Mouse (Mus musculus) B cell, adult 2 months (primary cell): ENCODE measurements around the gene Fras1.

ENCODE experiments used
- DNase-seq, 2 experiments: peaks; one replicate each; pipeline ENCODE4 v3.0.0; 2022

Gene Fras1

DNA sequence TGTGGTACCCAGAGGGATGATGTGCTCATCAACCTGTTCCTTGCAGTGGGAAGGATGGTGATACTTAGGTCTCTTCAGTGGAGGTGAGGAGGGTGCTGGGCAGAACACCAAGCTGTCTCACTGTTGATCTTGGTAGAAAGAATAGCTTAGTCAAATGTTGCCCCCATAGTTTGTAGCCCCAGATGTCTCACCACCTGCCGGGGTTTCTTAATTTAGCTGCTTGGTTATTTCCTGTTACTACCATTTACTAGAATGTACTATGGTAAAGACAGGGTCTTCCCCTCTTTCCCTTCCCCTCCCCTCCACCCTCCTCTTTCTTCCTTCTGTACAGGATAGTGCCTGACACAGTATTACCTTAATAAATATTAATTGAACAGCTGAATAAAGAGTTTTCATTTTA, 118.7 kb downstream of the Fras1 start:
- no peak for DNase-seq

- DNase-seq = no peak
Measured at GRCm38 (mm10) chr5:96494502-96495292, 120.9 kb downstream of the Fras1 start.

DNA sequence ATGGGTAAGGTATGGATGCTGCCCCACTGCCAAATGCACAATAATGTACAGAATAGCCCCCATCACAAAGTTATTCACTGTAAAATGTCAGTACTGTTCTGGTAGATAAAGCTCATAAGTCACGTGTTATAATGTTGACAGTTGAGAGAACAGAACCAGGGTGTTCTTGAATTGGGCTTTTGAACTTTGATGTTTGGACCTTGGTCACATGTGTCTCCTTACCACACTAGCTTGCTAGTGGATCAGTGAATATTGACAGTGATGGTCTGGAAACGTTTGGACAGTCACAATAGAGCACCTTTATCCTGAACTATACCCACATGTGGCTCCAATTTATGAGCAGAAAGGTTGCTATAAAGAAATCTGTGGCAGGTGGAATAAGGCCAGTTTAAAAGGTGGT, 124.3 kb downstream of the Fras1 start:
- DNase-seq = no peak

GRCm38 (mm10) chr5:96501783-96502182, 128.0 kb downstream of the Fras1 start:
- DNase-seq = no peak

GRCm38 (mm10) chr5:96502400-96502799, 128.6 kb downstream of the Fras1 start:
- no peak for DNase-seq

DNA sequence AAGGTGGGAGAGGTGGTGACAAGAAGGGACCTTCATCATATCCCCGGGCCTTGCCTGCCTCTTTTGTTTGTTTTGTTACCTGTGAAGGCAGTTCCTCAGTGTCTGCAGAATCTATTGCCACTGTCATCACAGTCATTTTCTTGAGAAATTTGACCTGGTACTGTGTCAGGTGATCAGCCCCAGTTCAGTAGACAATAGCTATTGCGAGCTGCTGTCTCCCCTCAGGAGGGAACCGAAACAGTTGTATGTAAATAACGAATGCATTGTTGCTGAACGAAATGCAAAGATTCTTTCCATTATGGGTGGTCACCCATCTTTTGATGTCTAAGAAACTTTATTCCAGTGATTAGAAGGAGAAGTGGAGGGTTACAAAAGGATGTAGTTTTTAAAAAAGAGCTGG, 137.2 kb downstream of the Fras1 start:
- no peak for DNase-seq

GRCm38 (mm10) chr5:96513327-96513726, 139.6 kb downstream of the Fras1 start:
- no peak for DNase-seq

DNA sequence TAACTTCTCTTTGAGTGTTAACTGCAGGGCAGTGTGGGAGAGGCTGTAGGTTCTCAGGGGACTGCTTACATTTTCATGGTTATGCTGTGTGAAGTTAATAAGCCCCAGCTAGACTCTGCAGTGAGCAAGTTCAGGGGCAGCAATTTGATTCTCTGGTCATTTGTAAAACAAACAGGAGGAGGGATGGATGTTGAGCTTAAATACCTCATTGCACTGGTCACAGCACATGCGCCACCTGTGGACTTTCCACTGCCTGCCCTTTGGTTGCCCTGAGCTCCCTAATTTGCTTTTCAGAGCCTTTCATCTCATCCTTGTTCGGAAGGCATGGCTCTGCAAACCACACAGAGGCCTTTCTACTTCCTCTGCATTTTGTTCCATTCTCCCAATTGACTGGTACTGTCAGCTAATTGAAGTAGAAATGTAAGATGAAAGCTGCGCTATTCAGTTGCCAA, 142.1 kb downstream of the Fras1 start:
- no peak for DNase-seq

- no peak for DNase-seq
Measured at GRCm38 (mm10) chr5:96516329-96516728, 142.6 kb downstream of the Fras1 start.

- no peak for DNase-seq
Measured at GRCm38 (mm10) chr5:96521541-96521940, 147.8 kb downstream of the Fras1 start.

GRCm38 (mm10) chr5:96522909-96523409, 149.2 kb downstream of the Fras1 start:
- DNase-seq = no peak

DNA sequence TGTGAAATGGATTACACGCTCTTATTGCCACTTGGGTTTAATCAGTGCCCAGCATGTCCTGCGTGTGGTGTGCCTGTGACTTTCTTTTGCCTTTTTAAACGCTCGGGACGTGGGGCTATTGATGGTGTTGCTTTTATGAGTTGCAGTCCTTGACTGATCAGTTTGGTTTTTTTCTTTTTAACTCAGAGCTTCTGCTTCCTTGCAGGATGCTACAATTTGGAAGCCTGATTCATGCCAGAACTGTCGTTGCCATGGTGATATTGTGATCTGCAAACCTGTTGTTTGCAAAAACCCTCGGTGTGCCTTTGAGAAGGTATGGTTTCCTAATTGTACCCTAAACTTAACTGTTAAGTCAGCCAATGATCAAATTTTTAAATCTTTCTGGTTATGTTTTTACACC, 154.5 kb downstream of the Fras1 start:
- no peak for DNase-seq

DNA sequence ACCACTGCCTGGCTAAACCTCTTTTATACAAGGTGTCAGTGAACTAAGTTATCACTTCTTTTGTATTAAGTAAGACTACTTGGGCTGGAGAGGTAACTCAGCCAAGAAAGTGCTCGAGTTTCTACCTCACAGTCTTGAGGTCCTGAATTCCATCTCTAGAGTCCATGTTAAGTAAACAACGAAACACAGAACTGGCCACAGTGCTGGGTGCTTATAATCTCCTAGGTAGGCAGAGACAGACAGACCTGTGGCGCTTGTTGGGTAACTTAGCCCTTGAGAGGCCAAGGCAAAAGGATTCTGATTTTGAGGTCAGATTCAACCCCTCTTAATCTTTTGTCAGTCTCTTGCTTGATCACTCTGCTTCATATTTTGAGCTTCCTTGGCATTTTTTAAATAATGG, 156.8 kb downstream of the Fras1 start:
- DNase-seq = no peak

DNA sequence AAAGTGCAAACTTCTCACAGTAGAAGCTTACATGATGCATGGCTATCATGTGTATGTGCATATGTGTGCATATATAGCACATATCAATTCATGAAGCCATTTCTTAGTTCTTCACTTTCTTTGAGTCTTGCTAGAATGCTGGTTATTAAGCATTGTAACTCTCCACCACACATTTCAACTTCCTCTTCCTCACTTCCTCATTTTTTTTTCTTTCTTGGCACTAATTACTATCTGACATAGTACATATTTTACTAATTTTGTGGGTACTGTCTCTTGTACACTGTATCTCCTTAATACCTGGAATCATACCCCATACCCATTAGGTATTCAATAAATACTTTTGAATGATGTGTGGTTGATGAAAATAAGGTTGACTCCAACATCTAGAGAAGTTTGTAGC, 158.2 kb downstream of the Fras1 start:
- no peak for DNase-seq

DNA sequence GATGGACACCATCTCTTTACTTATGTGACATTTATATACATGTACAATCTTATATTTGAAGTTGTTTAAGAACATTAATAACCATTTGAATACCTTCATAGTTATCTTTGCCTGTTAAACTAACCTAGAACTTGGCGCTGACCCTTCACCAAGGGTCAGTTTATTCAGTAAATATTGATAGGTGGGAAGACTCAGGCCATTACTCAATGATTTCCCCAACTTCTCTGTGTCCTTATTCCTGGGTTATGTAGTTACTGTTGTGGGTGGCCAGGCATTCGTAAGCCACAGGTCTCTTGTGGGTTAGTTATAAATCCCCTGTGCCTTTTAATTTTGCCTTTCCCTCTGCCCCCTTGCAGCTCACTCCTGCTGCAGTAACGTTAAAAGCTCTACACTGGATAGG, 162.8 kb downstream of the Fras1 start:
- no peak for DNase-seq

DNA sequence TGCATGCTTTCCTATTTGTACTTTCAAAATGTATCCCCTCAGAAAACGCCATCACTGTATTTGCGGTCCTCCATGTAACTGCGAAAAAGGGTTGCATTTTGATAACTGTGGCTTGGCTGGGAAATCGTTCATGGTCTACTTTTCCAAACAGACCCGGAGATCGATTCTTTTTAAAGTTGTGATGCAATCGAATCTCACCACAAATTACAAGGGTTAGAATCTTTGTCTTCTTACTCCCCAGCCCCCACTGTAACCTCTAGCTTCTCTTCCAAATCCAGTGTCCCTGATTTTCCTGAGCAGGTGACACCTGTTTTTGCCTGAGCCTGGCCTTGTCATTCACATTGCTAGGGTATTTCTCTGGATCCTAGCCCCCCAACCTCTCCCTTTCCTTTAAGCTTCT, 163.2 kb downstream of the Fras1 start:
- no peak for DNase-seq

GRCm38 (mm10) chr5:96544112-96544511, 170.4 kb downstream of the Fras1 start:
- no peak for DNase-seq

GRCm38 (mm10) chr5:96545994-96546393, 172.2 kb downstream of the Fras1 start:
- DNase-seq = no peak

DNA sequence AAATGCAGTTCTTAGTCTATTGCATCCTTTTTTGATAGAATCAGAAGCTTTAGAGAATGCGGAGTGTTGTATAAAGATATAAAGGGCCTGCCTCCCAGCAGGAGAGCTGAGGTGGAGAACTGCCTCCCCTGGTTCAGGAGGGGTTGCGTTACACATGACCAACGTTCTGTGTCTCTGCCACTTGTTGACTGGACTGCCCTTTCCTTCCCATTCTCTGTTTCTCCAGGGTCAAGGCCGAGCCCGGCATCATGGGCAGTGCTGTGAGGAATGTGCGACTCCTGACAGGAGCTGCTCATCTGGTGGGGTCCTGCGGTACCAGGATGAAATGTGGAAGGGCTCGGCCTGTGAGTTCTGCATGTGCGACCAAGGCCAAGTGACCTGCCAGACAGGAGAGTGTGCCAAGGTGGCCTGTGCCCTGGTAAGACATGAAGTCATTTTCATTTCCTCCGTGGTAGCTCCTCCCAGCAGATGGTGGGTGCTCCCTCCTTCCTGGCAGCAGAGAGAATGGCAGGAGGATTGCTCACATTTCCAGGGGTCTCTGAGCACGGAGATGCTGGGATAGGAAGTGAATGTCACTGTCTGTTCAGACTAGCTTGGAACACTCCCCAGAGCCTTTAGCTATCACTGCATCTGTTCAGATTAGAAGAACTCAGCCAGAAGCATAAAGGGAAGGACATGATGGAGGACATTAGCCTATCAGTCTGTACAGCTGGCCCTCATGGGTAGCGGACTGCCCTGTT, 181.4 kb downstream of the Fras1 start:
- DNase-seq = no peak

DNA sequence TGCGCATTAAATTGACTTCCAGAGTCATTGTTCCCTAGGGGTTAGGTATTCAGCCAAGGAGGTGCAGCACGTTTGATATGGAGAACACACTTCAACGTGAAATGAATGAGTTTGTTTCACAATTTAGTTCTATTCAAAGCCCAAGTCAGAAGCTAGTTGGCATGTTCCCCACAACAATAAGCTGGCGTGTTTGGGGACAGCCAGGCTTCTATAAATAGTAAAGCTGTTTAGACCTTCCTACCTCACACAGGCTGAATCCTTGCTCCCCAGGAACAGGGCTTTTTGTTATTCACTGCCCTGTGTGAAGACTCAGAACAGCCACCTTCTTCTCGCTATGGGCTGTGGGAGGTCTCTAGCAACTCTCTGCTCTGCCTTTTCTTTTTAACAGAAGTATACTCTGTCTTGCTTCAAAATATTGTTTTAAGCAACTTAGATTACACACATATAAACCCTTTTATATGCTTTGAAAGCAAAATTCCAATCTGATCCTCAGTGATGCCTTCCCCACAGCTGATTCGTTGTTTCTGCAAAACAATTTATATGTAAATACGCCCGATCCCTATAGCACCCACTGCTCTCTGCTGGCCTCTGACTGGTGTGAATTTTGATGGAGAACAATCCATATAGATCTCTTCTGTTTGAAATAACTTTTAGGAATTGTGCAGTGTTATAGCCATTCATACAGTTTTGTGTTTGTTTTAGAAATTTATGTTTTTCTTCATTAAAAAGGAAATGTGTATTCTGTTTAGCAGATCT, 184.5 kb downstream of the Fras1 start:
- DNase-seq = no peak

- DNase-seq = no peak
Measured at GRCm38 (mm10) chr5:96574586-96574985, 200.8 kb downstream of the Fras1 start.

DNA sequence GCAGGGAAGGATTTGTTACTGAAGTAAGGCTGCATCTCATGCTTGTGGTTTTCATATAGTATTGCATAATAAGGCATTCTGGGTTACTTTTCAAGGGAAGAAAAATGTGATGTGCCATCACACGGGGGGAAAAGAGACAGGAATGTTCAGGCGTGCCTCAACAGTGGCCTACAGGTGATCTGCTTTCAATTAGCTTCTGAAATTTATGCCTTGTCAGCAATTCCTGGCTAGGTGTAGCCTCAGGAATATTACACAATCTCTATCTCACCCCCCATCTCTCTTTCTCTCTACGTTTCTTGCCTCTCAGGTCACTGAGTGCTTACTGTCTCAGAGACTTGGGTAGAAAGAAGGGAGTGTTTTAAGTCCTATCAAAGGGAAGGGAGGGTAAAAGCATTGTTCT, 204.9 kb downstream of the Fras1 start:
- DNase-seq = no peak

DNA sequence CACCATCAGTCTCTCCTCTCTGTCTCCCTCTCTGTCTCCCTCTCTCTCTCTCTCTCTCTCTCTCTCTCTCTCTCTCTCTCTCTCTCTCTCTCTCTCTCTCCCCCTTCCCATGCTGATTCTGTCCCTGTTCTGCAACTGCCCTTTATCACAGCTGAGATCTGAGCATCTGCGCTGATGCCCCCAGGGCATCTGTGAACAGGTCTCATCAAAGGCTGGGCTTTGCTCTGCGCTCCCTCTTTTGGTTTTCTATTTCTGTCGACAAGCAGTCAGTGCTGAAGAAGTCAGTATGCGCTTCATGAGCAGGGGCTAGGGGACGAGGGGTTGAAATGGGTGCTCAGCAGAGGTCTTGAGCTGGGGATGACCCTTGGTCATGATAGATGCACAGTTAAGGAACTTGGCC, 206.2 kb downstream of the Fras1 start:
- no peak for DNase-seq
